Mouse (Mus musculus) activated CD4-positive, CD25-positive, alpha-beta regulatory T cell (primary cell): Measurements from ENCODE around the gene AI854703. TPM values are rescaled to one million over a fixed set of nuclear protein-coding genes. Genes with fewer than 3 reads are reported as not detected.

Experiments
- polyA plus RNA-seq, 2 experiments: library from polyadenylated mRNA; unstranded; fragments of 100-300 nt; shearing (Covaris generic); gene quantifications; one replicate each; pipeline ENCODE4 v1.2.1; 2017

Gene AI854703
- 1 to 10 TPM; 1.9 to 3.2 TPM for polyA plus RNA-seq

GRCm38 (mm10) chr6:48626464-48626863 is at the start of gene AI854703:
AI854703 (plus strand) TSS chr6:48626764.

GRCm38 (mm10) chr6:48589194-48589750 is 37.3 kb upstream of the AI854703 start, which contains the start of gene Gm45021:
Gm45021 (plus strand) TSS chr6:48589610.

GRCm38 (mm10) chr6:48593158-48594042 is 33.2 kb upstream of the AI854703 start, which contains the start of the genes Repin1 and Gm44965:
Repin1 (plus strand) TSS chr6:48593883.
Gm44965 (plus strand) TSS chr6:48593941.

GRCm38 (mm10) chr6:48601271-48602079 is 25.1 kb upstream of the AI854703 start, which contains the start of gene Zfp775:
Zfp775 (plus strand) TSS chr6:48602063.

GRCm38 (mm10) chr6:48646995-48647394 is 20.4 kb downstream of the AI854703 start, which contains the start of gene Gimap8:
Gimap8 (plus strand) TSS chr6:48647234.

GRCm38 (mm10) chr6:48675931-48676859 is 49.6 kb downstream of the AI854703 start, which contains the start of gene Gimap9:
Gimap9 (plus strand) TSS chr6:48676129.

Other genes with a start within 250 kb of the AI854703 start
- gene Krba1, start 231.2 kb upstream of the AI854703 start, polyA plus RNA-seq, result 10 to 100 TPM; 15.5 to 18.2 TPM
- 10 to 100 TPM; 22.8 to 30.4 TPM for gene Zfp467, start 180.9 kb upstream of the AI854703 start, polyA plus RNA-seq
- gene Sspo, start 178.5 kb upstream of the AI854703 start, polyA plus RNA-seq, result under 1 TPM; 0.14 TPM
- under 1 TPM in 1 of 2 experiments, not detected in 1; 0.48 TPM for gene Atp6v0e2, start 89.1 kb upstream of the AI854703 start, polyA plus RNA-seq
- 10 to 100 TPM; 25.9 to 45.8 TPM for gene Lrrc61, start 72.0 kb upstream of the AI854703 start, polyA plus RNA-seq
- gene Rarres2, start 54.0 kb upstream of the AI854703 start, polyA plus RNA-seq, result not detected
- under 1 TPM in 1 of 2 experiments, not detected in 1; 0.66 TPM for gene Gm45021, start 37.2 kb upstream of the AI854703 start, polyA plus RNA-seq
- 1 to 10 TPM; 3.7 to 3.9 TPM for gene Repin1, start 32.9 kb upstream of the AI854703 start, polyA plus RNA-seq
- not detected for gene Gm44965, start 32.8 kb upstream of the AI854703 start, polyA plus RNA-seq
- gene Zfp775, start 24.7 kb upstream of the AI854703 start, polyA plus RNA-seq, result 1 to 10 TPM; 5.0 to 6.3 TPM
- 100 to 1,000 TPM in 1 of 2 experiments, 10 to 100 TPM in 1; 70.0 to 140 TPM for gene Gimap8, start 20.5 kb downstream of the AI854703 start, polyA plus RNA-seq
- 100 to 1,000 TPM; 214 to 248 TPM for gene Gimap9, start 49.4 kb downstream of the AI854703 start, polyA plus RNA-seq
- 1,000 to 10,000 TPM; 1,333 to 1,797 TPM for gene Gimap4, start 57.8 kb downstream of the AI854703 start, polyA plus RNA-seq
- gene Gimap6, start 81.5 kb downstream of the AI854703 start, polyA plus RNA-seq, result 100 to 1,000 TPM; 817 to 869 TPM
- gene Gm28053, start 91.8 kb downstream of the AI854703 start, polyA plus RNA-seq, result 10 to 100 TPM; 17.3 to 28.7 TPM
- gene Gimap7, start 91.9 kb downstream of the AI854703 start, polyA plus RNA-seq, result 100 to 1,000 TPM; 203 to 540 TPM
- gene Gimap1, start 112.3 kb downstream of the AI854703 start, polyA plus RNA-seq, result 100 to 1,000 TPM; 503 to 521 TPM
- gene Gimap5, start 119.4 kb downstream of the AI854703 start, polyA plus RNA-seq, result 100 to 1,000 TPM; 206 to 224 TPM
- 1,000 to 10,000 TPM; 1,187 to 1,607 TPM for gene Gimap3, start 144.1 kb downstream of the AI854703 start, polyA plus RNA-seq
- 1 to 10 TPM; 5.1 to 6.5 TPM for gene Tmem176a, start 214.2 kb downstream of the AI854703 start, polyA plus RNA-seq
- gene Tmem176b, start 214.7 kb downstream of the AI854703 start, polyA plus RNA-seq, result 10 to 100 TPM; 10.2 to 19.0 TPM
- under 1 TPM in 1 of 2 experiments, not detected in 1; 0.57 TPM for gene Aoc1, start 246.1 kb downstream of the AI854703 start, polyA plus RNA-seq